Mouse (Mus musculus) urinary bladder, adult 2 months (tissue): ENCODE data around the gene Xrcc6. TPM values are rescaled to one million over a fixed set of nuclear protein-coding genes. Genes with fewer than 3 reads are reported as not detected.

Source experiments
- DNase-seq: peaks from one replicate; pipeline ENCODE4 v3.0.0; 2022; ENCODE audit warnings: low spot score
- polyA plus RNA-seq: library from polyadenylated mRNA; depleted of rRNA; stranded (reverse); fragments of >200 nt; gene quantifications from 2 replicates; pipeline ENCODE4 v1.2.3, GENCODE M21; 2012

Xrcc6 gene
- polyA plus RNA-seq, 1 experiment: 18.3 TPM

DNA sequence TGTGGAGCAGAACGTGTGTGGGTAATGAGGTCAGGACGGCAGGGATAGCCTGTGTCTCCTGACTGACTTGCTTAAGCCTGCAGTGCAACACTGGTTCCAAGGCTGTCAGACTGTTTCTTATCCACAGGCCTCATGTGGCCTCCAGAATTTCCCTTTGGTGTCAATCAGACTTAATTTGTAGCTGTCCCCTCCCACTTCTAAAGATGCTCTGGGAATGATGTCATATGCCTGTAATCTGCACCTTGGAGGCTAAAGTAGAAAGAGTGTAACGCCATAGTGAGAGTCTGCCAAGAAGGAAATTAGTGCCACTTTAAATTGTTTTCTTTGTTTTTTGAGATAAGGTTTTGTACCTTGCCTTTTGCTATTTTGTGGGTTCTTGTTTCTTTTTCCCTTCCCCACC, 31.7 kb downstream of the Xrcc6 start:
- no peak for DNase-seq

DNA sequence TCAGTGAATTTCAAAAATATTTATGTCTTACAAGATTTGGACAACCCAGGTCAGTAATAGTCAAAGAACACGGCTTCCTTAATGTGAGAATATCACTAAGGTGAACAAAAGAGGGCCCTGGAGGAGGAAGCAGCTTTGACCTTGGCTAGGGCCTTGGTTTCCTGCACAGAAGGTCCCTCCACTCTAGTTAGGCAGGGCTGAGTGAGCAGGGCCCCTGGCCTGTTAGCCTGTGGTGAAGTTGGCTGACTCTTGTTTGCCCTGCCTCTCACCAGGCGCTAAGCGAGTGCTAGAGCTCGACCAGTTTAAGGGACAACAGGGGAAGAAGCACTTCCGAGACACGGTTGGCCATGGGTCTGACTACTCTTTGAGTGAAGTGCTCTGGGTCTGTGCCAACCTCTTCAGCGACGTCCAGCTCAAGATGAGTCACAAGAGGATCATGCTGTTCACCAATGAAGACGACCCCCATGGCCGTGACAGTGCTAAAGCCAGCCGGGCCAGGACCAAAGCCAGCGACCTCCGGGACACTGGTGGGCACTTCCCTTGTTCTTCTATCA, 35.0 kb downstream of the Xrcc6 start:
- no peak for DNase-seq

DNA sequence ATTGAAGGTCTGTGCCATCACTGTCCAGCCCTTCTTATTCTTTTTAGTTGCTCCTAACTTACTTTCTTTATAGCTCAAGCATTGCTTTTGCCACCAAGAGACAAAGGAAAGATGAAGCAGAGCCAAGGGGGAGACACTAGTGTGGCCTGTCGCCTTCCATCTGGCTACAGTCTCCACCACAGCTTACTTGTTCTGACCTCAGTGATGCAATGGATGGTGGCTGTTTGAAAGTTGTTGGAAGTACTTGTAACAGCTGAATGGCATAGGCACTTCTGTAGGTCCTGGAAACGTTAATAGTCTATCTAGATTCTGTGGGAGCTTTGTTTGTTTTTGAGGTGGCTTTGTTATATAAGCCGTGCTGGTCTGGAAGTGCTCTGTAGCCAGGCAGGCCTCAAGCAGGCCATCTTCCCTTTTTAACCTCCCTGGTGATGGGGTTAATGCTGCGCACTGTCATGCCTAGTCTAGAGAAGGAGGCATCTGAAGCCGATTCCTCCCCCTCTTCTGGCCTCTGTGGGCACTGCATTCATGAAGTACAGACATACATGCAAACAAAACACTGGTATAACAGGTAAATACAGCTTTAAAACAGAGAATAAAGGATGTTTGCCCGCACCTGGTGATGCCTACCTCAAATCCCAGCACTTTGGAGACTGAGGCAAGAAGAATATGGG, 36.5 kb downstream of the Xrcc6 start:
- DNase-seq: no peak

DNA sequence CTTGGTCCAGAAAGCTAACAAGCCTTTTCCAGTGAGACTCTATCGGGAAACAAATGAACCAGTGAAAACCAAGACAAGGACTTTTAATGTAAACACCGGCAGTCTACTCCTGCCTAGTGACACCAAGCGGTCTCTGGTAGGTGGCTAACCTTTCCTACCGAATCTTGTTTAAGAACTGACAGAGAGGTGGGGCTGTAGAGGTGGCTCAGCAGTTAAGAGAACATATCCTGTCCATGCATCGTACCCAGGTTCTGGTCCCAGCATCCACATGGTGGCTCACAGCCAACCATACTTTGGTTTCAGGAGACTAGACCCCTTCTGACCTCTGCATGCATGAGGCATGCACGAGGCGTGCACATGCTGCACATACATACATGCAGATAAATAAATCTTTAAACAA, 39.6 kb downstream of the Xrcc6 start:
- DNase-seq: no peak

DNA sequence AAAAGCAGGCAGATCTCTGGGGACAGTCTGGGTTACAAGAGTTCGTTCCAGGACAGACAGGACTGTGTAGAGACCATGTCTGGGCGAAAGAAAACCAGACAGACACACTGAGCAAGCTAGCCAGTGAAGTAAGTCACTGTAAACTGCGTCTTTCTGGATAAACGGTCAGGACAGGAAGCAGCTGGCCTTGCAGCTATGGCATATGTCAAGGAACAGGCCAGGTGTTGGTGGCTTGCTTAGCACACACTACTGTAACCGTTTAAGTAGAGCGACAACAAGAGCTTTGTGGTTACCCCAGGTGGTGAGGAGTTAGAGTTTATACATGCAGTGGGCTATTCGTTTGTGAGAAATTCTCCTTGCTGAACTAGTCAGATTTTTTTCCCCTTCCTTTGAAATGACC, 40.1 kb downstream of the Xrcc6 start:
- DNase-seq: no peak

DNA sequence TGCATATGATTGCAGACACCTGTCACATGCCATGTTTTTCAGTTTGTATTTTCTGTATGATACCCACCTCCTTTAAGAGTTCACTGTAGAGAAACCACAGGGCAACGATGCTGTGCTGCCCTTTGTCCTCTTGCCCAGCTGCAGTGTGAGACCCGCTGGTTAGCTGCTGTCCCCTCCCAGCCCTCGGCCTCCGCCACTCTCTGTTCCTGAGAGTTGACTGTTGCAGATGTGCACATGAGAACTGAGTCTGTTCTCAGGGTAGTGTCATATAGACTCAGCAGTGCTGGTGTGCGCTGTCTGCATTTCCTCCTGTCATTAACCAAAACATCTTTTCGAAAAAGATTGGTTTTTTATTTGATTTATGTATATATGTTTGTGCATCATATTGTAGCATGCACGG, 44.8 kb downstream of the Xrcc6 start:
- DNase-seq: no peak

DNA sequence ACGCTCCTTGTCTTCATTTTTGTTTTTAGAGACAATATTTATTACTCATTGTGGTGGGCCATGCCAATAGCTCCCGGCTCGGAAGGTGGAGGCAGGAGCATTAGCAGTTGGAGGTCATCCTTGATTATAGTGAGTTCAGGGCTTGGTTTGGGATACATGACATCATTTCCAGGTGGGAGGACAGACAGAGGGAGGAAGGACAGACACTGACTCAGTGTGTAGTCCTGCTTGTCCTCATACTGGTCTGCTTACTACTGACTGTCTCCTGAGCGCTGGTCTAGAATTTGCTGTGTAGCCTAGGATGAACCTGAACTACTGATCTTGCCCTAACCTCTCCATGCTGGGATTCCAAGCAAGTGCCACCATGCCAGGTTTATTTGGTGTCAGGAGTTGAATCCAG, 46.1 kb downstream of the Xrcc6 start, which contains the start of gene Desi1:
Gene Desi1, minus strand, starts transcription at position 101 of the 400 bp plus-strand sequence.
- DNase-seq: no peak

DNA sequence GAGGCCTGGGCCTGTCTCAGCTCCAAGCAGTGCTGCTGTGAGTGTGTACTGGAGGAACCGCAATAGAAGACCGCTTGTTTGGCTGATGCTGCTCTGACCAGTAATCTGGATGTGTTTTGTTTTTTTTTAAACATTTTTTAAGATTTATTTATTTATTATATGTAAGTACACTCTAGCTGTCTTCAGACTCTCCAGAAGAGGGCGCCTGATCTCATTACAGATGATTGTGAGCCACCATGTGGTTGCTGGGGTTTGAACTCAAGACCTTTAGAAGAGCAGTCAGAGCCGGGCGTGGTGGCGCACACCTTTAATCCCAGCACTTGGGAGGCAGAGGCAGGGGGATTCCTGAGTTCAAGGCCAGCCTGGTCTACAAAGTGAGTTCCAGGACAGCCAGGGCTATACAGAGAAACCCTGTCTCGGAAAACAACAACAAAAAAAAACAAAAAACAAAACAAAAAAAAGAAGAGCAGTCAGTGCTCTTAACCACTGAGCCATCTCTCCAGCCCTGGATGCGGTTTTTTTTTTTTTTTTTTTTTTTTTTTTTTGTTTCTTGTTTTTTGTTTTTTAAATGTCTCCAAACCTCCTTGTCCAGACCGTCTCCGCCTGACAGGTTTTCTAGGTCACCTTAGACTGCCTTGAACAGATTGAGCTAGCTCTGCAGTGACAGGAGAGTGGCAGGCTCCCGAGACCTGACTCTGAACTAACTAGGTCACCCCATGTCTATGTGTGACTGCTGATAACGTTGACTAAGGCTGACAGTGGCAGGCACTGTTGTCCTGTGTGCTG, 48.5 kb downstream of the Xrcc6 start:
- no peak for DNase-seq

DNA sequence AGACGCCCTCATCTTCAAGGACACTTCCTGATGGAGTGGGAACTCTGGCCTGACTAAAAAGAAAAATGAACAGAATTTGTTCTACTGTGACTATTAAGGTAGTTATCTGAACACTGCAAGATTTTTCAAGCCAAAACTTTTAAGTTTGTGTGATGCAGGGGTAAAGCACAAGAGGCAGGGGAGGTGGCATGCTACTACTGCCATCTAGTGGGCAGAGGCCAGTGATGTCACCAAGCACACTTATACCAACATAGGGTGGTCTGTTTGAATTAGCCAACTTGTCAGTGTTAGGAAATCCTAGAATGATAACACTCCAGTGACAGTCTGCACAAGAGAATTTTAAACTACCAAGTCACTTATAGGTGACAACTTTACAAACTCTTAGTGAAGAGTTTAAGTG, 53.0 kb downstream of the Xrcc6 start:
- DNase-seq: no peak

DNA sequence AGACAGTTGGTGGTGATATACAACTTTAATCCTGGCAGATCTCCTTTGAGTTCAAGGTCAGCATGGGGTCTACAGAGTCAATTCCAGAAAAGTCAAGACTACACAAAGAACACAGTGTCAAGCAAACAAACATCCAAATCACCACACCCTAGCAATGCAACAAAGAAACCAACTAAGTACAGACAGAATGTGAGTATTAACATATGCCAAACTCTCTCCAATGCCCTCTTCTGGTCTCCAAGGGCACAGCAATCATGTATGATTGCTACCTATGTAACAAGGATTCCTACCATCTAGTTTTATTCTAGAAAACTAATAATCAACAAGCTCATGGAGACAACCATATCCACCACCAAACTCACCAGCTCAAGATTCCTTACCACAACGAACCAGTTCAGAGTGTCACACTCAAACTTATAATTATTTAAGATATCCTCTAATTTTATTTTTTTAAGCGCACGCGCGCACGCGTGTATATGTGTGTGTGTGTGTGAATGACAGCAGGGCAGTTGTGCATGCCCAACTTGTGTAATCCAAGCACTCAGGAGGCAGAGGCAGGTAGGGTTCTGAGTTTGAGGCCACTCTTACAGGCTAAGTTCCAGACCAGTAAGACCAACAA, 56.6 kb downstream of the Xrcc6 start:
- DNase-seq: no peak

DNA sequence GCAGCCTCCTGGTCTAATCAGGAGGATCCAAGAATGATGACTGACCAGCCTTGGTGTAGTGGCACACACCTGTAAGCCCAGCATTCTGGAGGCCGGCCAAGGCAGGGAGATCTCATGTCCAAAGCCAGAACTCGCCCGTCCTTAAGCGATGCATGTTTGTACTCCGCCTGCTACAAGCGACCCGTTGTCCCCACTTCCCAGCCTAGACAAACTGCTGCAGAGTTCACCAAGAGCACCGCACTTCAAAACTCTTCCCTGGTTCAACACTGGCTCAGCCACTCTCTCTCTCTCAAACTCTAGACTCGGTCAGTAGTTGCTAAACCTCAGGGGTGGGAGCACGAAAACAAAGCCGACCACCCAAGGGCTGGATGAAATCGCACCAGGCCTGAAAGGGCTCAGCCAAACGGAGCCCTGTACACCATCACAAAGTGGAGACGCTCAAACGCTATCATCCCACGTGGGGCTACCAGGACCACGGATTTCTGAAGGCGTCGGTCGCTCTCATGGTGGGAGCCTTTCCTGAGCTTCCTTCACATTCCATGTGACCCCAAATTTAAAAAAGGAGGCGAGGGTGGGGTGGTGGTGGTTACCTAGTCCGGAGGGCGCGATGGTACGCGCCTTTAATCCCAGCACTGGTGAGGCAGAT, 58.7 kb downstream of the Xrcc6 start:
- no peak for DNase-seq

DNA sequence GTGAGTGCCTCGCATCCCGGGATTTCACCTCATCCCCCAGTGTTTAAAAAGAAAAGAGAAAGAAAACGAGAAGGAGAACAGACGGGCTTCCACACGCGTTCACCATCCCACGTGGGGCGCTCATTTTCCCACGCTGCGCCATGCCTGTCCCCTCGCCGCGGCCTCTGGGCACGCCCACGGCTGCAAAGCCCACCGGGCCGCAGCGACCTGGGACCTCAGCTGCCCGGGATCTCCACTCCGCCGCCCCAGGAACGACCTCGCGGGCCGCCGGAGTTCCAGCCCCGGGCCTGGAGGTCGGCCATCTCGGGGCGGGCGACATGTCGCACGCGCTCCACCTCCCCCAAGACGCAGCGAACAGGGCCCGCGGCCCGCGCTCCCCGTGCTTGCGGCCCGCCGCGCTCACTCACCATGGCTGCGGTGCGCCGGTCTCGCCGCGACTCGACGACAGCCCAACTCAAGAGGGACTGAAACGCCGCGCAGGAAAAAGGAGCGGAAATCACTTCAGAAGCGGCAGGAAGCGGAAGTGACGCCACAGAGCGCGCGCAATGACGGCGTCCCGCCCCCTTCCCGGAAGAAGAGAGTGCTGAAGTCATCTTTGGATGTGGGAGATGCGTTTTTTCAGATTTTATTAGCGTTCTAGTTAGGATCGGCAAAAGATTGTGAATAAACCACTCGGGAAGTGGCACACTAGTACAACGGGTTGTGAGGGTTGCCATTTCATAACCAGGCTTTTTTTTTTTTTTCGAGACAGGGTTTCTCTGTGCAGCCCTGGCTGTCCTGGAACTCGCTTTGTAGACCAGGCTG, 59.6 kb downstream of the Xrcc6 start, which contains the start of gene Snu13:
Gene Snu13, minus strand, starts transcription at position 519 of the 804 bp plus-strand sequence.
- DNase-seq: peak; percentile 83

DNA sequence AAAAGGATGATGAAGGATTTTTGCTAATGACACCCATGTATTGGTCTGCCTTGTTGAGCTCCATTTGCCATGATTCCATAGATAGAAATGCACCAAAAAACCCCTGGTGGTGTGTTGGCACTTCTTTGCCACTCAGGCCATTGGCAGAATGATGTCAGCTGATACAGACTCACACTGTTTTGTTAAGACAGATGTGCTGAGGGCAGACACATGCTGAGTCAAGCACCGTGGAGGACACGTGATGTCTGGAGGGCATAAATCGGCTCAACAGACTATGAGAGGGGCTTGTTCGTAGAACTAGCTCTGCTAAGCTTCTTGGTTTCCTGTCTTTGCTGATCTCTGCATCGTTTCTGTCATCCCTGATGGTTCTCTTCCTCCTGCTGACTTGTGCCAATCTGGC, 64.9 kb downstream of the Xrcc6 start:
- DNase-seq: no peak

DNA sequence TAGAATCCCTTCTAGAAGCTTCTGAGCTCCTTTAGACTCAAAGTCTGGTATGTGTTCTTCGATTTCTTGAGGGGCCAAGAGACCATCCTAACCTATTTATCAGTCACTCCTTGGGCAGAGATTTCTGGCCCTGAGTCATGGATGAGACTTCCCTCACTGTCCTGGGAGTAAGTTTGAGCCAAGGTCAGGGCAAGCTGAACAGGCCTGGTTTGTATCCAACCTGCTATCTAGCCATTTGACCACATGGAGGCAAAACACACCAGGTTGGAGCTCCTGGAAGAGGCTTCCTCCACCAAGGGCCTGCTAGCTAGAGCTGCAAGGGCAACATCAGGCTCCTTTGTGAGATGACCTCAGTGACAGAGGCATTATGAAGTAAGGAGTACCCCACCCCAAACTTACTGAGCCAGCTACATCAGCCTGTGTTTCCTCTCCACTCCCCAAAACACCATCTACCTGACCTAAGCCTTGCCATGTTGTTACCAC, 71.1 kb downstream of the Xrcc6 start, which contains the start of gene 4930407I10Rik:
Gene 4930407I10Rik, plus strand, starts transcription at position 433 of the 483 bp plus-strand sequence.
- no peak for DNase-seq

DNA sequence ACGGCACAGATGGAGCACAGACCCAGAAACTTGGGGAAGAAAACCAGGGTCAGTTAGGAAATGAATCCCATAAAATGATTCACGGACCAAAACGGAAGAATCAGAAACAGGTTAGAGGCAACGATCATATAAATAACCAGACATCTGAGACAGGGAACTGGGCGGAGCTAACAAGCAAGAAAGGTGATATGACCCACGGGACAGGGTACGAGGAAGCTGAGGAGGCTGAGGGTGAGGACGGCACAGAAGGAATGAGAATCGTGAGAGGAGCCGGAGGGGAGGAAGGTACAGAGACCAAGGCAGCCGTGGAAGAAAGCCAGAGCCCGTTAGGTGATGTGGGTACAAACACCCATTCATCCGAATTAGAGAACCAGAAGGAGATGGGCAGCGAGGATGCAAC, 76.3 kb downstream of the Xrcc6 start:
- no peak for DNase-seq

DNA sequence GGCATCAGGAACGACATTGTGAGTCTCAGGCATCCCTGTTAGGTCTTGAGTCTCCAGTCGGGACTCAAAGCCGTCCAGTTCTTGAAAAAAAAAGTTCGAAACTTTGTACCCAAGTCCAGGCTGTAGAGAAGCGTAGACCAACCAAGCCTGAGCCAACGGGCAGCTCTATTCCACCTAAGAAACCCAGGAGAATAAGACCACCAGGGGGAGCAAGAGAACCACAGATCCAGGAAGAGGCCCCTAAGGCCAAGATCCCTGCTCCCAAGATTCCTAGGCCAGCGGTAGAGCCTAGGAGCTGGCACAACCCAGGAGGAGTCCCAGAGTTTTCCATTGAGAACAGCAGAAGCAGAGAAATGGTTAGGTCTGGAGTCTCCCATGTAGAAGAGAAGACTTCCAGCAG, 77.9 kb downstream of the Xrcc6 start:
- DNase-seq: peak; percentile 25

DNA sequence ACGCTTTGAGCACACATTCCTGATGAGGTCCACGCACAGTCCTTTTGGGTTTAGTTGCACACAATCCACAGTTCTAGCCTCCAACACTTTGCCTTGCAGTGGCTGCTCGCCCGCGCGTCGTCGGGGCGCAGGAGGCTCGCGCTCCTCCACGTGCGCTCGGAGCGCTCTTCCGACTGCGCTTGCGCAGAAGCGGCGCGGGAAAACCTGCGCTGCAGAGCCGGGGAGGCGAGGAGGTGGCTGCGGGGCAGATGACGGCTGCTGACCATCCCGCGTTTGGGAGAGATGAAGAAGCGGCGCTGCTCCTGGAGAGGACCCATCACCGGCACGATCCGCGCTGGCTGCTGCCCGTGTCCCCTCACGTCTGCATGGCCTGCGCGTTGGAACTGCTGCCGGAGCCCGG, 82.3 kb downstream of the Xrcc6 start, which contains the start of gene Mei1:
Gene Mei1, plus strand, starts transcription at position 99 of the 400 bp plus-strand sequence.
- DNase-seq: no peak

DNA sequence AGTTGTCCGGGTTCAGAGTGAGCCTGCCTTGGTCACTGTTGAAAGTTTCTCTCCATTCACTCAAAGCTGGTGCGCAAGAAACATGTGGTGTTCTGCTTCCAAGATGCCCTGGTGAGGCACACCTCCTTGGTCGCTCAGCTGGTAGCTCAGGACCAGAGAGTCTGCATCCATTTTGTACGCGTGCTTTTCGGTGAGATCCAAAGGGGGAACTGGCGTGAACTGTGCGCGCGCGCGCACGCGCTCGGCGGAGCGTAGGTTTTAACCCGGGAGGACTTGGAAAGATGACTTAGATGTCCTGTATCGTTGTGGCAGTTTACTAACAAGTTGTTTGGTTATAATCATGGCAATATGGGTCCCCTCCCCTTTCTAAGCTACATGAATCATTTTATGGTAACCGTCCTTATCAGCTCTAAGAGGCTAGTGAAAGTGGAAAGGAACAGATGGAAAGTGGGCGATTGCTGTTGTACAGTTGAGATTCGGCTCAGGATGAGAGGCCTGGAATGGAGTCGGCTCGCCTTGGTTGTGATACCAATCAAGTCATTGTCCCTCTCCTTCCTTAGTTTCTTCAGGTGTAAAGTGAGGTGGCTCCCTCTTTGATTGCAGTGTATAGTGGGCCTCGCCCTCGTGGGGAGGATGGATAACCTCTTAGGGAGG, 84.3 kb downstream of the Xrcc6 start:
- no peak for DNase-seq

DNA sequence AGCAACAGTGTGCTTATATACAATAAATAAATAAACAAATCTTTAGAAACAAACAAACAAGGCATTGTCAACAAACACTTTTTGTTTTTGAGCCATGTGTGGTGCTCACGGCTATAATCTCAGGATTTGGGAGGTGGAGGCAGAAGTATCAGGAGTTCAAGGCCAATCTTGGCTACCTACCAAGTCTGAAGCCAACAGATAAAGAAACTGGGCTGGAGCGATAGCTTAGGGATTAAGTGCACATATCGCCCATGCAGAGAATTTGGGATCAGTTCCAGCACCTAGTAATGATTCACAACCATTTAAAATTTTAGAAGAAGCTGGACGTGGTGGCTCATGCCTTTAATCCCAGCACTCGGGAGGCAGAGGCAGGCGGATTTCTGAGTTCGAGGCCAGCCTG, 85.9 kb downstream of the Xrcc6 start:
- no peak for DNase-seq

DNA sequence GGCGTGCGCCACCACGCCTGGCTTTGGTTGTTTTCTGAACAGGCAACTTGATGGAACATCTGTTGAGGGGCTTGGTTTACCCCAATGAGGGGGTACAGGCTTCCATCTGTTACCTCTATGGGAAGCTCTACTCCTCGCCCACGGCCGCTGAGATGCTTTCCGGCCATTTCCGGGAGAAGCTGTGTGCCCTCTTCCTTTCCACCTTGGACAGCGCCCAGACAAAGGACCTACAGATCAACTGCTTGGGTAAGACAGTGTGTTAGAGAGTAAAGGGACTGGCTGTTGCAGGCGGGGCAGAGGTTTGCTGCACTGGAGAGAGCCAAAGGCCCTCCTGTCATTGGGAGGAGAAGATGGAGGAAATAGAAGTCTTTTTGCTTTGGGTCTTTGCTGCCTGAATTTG, 92.2 kb downstream of the Xrcc6 start:
- DNase-seq: no peak
